Mouse (Mus musculus) lung, postnatal 14 days (tissue): ENCODE measurements around the gene Ctnnd1.

Experiments used
- DNase-seq: peaks from one replicate; pipeline ENCODE4 v3.0.0; 2021

The Ctnnd1 gene

GRCm38 (mm10) chr2:84599270-84599888, 51.2 kb downstream of the Ctnnd1 start:
- DNase-seq = no peak

GRCm38 (mm10) chr2:84597123-84597522, 53.4 kb downstream of the Ctnnd1 start:
- DNase-seq = no peak

- no peak for DNase-seq
These were observed 57.8 kb downstream of the Ctnnd1 start for GRCm38 (mm10) chr2:84592801-84593200.

GRCm38 (mm10) chr2:84585700-84586099, 64.9 kb downstream of the Ctnnd1 start:
- no peak for DNase-seq

- no peak for DNase-seq
These were observed 68.3 kb downstream of the Ctnnd1 start for GRCm38 (mm10) chr2:84582286-84582685.

GRCm38 (mm10) chr2:84581208-84581607, 69.4 kb downstream of the Ctnnd1 start:
- peak; percentile 23 for DNase-seq

GRCm38 (mm10) chr2:84579311-84579710, 71.3 kb downstream of the Ctnnd1 start:
- no peak for DNase-seq

GRCm38 (mm10) chr2:84574130-84574529, 76.4 kb downstream of the Ctnnd1 start:
- no peak for DNase-seq

- DNase-seq = peak; percentile 2
These were observed 93.6 kb downstream of the Ctnnd1 start for GRCm38 (mm10) chr2:84556888-84557514.

GRCm38 (mm10) chr2:84551390-84552100, 99.0 kb downstream of the Ctnnd1 start:
- no peak for DNase-seq
